Mouse (Mus musculus) megakaryocyte, embryonic 14.5 days (primary cell): ENCODE data around the gene Pdgfb.

Experiments used
- FLI1 ChIP-seq: IDR thresholded peaks from 2 replicates; pipeline ENCODE4 v1.6.1; 2012; ENCODE audit warnings: low read length, inconsistent platforms, mixed read lengths
- GATA1 ChIP-seq: IDR thresholded peaks from 3 replicates; pipeline ENCODE4 v1.6.1; 2012; ENCODE audit warnings: mixed read lengths, low read length, inconsistent platforms, borderline replicate concordance

DNA sequence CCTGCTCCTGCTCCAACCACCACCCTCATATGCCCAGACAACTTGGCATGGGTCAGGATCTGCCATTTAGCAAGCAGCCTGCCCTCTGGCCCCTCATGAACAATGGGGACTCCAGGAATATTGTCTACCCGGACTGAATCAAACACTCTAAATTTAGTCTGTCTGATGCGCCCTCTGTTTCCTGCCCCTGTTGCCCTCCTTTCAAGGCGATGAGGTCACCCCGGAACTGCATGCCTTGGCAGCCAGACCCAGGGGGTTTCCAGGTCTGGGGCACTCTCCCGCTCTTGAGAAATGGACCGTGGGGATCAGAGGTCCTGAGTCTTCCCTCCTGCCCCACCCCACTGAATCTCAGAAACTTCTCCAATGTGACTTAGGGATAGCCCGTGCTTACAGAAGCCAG, 10.8 kb upstream of the Pdgfb start:
- TF ChIP-seq GATA1 (no peak), FLI1 (no peak)
